Mouse (Mus musculus) retina, adult 2 months (tissue): ENCODE results near the gene Gpi1.

Experiments
- DNase-seq: peaks from one replicate; pipeline ENCODE4 v3.0.0-alpha.2; 2012; ENCODE audit warnings: low read depth, low spot score

Gene Gpi1

DNA sequence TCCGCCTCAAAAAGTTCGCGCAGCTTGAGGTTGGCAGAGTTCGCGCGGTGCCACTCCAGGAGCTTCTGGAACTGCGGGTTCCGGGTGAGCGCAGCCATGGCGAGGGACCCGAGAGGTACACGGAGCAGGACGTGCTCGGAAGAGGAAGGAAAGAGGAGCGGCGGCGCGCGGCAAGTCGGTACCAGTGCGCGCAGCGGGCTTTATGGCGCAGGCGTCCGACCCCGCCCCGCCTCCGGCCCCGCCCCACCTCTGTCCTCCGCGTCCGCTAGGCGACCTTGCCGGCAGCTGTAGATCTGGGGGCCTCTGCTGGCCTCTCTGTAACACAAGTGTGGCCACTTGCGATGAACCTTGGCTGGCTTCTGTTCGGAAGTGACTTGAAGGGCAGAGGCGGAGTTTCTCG lies at the start of gene Gpi1:
Gene Gpi1 (minus strand): TSS at position 221 of the 400 bp plus-strand sequence.
- peak; percentile 78 for DNase-seq

GRCm38 (mm10) chr7:34277656-34278055 lies 47.5 kb upstream of the Gpi1 start:
- DNase-seq = no peak

DNA sequence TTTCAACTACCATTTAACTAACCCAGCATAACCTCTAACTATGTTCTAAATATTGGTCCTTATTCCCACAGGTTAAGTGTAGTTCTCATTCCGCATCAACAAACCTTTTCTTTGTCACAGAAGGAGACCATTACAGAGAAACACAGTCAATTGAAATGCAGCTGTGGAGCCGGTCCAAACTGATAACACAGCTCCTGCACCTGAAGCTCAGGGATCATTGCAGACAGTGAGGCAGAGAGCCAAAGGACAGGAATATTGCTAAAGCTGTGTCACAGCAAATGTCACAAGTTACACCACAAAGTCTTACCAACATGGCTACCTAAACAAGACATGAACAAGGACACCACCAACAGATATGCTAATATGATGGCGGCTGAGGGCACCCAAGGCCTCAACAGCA lies 45.9 kb upstream of the Gpi1 start:
- no peak for DNase-seq

DNA sequence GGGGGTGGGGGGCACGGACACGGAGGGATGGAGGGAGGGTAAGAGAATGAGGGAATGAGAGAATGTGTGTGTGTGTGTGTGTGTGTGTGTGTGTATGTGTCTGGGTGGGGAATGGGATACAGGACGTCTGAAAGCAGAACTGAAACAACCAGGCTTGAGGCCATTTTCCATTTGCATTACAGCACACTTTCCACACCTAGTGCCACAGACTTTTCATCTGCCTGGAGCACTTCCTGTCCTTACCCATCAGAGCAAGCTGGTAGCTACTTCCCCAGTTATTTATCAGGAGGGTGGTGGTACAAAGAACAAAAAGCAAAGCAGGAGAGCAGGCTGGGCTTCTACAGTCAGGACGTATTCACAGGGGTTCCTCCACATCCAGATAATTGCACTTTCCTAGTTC lies 42.3 kb upstream of the Gpi1 start:
- DNase-seq = no peak

DNA sequence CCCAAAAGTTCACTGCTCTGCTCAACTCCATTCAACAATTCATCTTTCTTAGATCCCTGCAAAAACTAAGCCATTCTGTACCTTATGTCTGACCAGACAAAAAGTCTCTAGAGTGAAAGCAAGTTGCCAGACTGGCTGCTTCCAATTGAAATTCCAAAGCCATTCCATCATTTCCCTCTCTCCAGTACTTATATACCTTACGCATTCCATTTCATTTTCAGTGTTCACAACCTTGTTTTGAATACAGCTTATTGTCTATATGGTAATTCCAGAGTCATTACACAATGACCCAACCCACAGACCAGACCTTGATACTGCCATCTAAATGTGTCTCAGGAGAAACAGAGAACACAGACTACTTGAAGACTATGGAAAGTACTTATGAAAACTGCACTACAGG lies 38.3 kb upstream of the Gpi1 start:
- DNase-seq = no peak

DNA sequence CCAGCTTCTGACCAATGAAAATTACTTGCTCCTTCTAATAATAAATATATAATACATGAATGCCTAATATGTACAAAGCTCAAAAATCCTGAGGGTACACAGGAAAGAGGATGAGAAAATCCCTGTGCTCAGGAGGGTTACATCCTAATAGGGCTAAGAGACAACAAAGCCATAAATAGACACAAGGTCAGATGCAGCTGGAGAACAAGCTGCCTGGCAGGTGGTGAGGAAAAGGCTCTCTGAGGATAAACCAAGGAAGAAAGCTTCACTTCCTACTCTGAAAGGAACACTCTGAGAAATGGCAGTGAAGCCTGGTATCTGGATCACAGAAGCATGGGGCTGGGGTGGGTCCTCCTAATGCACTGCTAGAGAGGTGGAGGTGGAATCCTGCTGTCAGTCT lies 36.3 kb upstream of the Gpi1 start:
- DNase-seq = peak; percentile 51

GRCm38 (mm10) chr7:34265876-34266346 lies 35.8 kb upstream of the Gpi1 start:
- DNase-seq = peak; percentile 65

DNA sequence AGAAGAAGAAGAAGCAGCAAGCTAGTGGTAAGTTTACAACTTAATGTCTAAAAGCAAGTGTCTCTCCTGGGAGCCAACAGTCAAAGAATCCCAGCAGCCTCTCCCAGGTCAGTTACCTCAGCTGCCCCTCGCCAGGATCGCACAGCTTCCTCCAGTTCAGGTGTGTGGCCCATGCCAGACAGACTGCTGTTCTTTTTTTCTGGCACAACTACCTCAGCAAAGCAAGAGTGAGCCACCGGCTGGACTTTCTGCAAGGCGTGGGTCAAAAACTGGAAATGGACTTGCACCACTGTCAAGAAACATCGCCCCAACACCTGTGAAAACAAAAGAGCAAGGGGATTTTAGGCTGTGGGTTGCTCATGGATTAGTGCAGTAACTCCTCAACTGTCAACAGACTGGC lies 33.3 kb upstream of the Gpi1 start:
- no peak for DNase-seq

DNA sequence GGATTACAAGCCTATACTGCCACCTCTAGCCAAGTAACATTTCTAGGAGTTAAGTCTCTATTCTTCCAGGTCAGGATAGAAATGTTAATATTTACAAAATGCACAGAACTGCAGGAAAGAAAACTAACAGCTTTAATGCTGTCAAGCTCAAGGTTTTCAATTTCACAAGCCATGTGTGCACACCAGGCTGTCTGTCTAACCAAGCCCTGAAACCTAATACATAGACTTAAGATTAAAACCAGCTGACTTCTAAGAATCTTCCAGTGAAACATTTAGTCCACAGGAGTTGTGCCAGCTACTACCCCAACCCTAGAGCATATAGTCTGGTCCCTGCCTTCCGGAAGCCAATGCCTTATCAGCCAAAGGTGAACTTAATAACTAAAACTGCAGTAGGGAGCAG lies 28.3 kb upstream of the Gpi1 start:
- no peak for DNase-seq

DNA sequence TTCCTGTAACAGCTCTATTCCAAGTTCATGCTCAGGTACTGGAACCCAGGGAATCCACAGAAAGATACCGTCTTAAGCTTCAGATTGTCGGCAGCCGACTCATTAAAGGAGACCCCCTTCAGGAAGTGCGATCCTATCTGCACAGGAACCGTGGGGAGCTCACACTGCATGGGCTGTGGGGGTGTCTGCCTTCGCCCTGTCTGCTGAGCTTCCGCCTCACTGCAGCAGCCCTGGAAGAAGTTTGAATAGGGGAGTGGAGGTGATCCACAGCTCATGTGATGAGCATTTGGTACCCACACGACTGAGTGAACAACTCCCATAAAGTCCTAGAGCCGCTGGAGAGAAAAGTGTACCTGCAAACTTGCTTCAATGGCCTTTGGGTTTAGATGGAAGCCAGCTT lies 27.1 kb upstream of the Gpi1 start:
- DNase-seq = no peak

- no peak for DNase-seq
These were observed 25.8 kb upstream of the Gpi1 start for GRCm38 (mm10) chr7:34255916-34256315.

- no peak for DNase-seq
These were observed 25.0 kb upstream of the Gpi1 start for GRCm38 (mm10) chr7:34255137-34255536.

- DNase-seq = no peak
These were observed 21.9 kb upstream of the Gpi1 start for GRCm38 (mm10) chr7:34252030-34252429.

GRCm38 (mm10) chr7:34250738-34251137 lies 20.6 kb upstream of the Gpi1 start, which contains the start of gene Gm6096:
Gene Gm6096, plus strand, starts transcription at chr7:34251038.
- DNase-seq = no peak

DNA sequence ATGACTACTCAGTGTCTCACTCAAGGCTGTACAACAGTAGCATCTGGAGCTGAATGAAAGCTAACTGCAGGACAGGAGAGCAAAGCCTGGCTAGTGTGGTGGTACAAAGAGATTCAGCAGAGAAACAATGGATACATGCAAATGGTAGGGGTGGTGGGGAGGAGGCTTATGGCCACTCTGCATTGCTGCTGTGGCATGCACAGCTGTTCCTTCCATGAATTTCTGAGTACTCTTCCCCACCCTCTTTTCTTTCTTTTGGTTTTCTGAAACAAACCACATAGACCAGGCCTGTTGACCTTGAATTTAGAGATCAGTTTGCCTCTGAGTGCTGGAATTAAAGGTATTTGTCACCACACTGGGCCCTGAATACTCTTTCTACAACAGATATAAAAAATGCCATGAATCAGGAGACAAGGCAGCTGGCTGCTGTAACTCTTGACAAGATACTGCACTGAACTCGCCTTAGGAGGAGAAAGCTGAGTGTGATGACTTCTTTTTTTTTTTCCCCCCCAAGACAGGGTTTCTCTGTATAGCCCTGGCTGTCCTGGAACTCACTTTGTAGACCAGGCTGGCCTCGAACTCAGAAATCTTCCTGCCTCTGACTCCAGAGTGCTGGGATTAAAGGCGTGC lies 16.8 kb upstream of the Gpi1 start:
- no peak for DNase-seq

GRCm38 (mm10) chr7:34242176-34242575 lies 12.0 kb upstream of the Gpi1 start:
- no peak for DNase-seq

- DNase-seq = no peak
These were observed 8.0 kb upstream of the Gpi1 start for GRCm38 (mm10) chr7:34238086-34238485.

DNA sequence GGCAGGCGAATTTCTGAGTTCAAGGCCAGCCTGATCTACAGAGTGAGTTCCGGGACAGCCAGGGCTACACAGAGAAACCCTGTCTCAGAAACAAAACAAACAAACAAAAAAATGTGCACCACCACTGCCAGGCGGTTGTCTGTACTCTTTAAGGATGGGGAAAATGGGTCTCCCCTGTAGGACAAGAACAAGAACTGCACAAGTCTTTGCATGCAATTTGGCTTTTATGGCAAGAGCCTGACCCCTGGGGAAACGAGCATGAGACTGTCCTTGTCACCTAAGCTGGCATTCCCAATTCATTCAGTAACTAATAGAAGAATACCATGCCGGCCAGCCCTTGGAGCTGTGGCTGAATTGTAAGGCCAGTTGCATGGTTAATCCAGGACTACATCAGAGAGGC lies 5.5 kb upstream of the Gpi1 start:
- no peak for DNase-seq

DNA sequence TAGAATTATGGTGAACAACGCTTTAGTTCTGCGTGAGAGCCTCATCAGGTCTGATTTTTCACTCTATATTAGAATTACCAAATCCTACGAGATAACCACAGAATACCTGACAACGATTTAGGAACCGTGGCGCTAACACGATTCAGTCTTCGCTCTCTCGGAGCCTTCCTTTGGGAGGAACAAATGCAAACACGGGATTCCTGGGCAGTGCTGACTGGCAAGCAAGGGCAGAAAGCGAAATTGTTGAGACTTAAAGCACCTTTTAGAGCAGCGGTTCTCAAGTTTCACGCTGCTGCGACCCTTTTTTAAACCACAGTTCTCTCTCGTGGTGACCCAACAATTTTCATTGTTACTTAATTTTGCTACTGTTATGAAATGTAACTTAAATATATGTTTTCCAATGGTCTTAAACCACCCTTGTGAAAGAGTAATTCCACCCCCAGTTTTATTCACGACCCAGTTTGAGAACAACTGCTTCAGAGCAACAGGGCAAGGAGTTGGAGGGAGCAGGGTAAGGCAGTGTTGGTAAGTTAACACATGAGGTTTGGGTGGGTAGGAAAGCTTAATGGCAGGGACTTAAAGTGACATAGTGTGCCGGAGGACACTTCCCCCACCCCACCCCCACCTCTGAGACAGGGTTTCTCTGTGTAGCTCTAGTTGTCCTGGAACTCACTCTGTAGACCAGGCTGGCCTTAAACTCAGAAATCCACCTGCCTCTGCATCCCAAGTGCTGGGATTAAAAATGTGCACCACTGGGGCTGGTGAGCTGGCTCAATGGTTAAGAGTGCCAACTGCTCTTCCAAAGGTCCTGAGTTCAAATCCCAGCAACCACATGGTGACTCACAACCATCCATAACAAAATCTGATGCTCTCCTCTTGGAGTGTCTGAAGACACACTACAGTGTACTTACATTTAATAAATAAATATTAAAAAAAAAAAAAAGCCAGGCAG lies 4.8 kb upstream of the Gpi1 start:
- DNase-seq = no peak

DNA sequence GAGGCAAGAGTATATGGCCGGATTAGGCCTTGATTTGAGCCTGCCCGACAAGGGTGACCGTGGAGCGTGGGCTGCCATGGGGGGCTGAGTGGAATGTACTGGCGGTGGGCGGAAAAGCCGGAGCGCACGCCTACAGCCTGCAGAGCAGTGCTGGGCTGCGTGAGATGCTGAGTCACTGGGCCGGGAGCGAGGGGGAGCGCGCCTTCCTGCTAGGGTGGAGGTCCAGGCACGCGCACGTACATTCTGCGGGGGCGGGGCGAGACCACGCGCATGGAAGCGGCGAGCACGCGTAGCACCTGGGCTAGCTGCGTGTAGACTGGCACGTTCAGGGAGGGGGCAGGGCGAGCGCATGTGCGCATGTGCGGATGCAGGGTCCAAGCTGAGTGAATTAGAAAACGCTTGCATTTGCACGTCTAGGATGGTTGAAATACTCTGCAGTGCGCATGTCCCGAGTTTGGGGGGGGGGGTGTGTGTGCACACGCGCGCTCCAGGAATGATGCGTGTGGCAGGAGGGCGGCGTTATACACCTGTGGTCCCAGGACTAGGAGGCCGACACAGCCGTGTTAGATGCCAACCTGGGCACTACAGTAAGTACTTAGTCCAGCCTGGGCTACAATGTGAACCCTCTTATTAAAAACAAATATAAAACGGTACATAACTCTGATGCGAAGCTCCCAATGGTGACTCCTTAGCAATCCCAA lies 3.9 kb upstream of the Gpi1 start:
- DNase-seq = peak; percentile 98

DNA sequence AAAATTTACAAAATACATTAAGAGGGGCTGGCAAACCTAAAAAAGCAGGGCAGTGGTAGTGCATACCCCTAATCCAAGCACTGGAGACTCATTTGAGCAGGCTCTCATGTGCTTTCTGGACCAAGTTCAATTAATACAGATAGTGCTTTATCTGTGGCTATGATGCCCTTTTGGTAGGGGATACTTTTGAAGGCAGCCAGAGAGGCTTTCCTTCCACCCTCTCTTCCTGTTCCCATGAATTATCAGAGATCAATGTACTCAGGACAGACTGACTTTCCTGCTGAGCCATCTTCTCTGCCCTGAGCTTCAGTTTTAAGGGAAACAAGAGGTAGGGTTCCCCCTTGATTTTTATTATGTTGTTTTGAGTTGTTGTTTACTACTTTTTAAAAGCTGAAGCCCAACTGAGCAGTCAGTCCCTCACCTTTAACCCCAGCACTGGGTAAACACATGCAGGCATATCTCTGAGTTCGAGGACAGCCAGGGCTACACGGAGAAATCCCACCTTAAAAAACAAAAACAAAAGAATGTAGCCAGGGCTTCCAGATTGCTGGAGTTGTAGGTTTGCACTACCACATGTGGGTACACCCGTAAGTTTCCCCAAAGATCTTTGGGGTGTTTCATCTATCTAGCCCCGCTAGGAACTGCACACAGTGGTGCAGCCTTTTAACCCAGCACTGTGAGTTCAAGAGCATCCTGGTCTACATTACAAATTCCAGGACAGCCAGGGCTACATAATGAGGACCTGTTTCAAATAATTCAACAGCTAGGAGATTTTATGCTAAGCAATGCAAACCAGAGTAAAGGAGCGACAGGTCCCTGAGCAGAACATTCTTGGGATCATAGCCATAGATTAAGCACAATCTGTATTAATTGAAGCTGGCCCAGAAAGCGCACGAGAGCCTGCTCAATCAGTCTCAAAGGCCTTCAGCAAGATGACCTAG lies 2.9 kb upstream of the Gpi1 start:
- DNase-seq = no peak
